Mouse (Mus musculus): ENCODE results near the gene Scrt2. TPM values are rescaled to one million over a fixed set of nuclear protein-coding genes. Genes with fewer than 3 reads are reported as not detected.

Gene Scrt2
- polyA plus RNA-seq, 1 experiment from 2014 or later: not detected

- ATAC-seq (replicated peaks; ENCODE audit: low FRiP score) (no peak), DNase-seq (ENCODE audit: low spot score) (no peak)
- 74% methylated on average over 2 of the region's 2 CpGs for WGBS
- Histone ChIP-seq H3K9ac (ENCODE audit: low read depth, low read length) (no peak overlapping the region), H3K27me3 (replicated peaks; ENCODE audit: control insufficient read depth, insufficient read depth, low read length) (peaks cover 50% of the 10 kb centered on the region), H3K4me2 (no peak overlapping the region), H3K4me1 (replicated peaks; ENCODE audit: control insufficient read depth, insufficient read depth, low read length) (no peaks in the 10 kb centered on the region), H3K36me3 (ENCODE audit: control insufficient read depth, insufficient read depth, low read length) (no peaks in the 10 kb centered on the region), H3K9me3 (ENCODE audit: control insufficient read depth, low read length) (no peaks in the 10 kb centered on the region), H3K27ac (ENCODE audit: low read depth, low read length) (no peak overlapping the region), H3K4me3 (ENCODE audit: low read depth, low read length) (no peak overlapping the region)
Observed at GRCm38 (mm10) chr2:152074521-152074920, 6.8 kb upstream of the Scrt2 start.

- Histone ChIP-seq H3K27ac (ENCODE audit: low read depth, low read length) (no peak overlapping the region), H3K4me1 (replicated peaks; ENCODE audit: control insufficient read depth, insufficient read depth, low read length) (peaks cover 2% of the 10 kb centered on the region; the same call in 1 of the 2 replicates), H3K4me2 (no peak overlapping the region), H3K4me3 (ENCODE audit: low read depth, low read length) (no peak overlapping the region), H3K27me3 (replicated peaks; ENCODE audit: control insufficient read depth, insufficient read depth, low read length) (peaks cover 59% of the 10 kb centered on the region), H3K36me3 (ENCODE audit: control insufficient read depth, insufficient read depth, low read length) (no peaks in the 10 kb centered on the region), H3K9me3 (ENCODE audit: control insufficient read depth, low read length) (no peaks in the 10 kb centered on the region), H3K9ac (ENCODE audit: low read depth, low read length) (no peak overlapping the region)
- WGBS: 44% methylated on average over 9 of the region's 9 CpGs
- DNase-seq (ENCODE audit: low spot score) (no peak), ATAC-seq (replicated peaks; ENCODE audit: low FRiP score) (no peak)
Observed at GRCm38 (mm10) chr2:152075294-152075889, 5.9 kb upstream of the Scrt2 start.

GRCm38 (mm10) chr2:152077337-152077736 is 4.0 kb upstream of the Scrt2 start:
- no peak overlapping the region for H3K27ac ChIP-seq (ENCODE audit: low read depth, low read length)
- peaks cover 7% of the 10 kb centered on the region; the same call in 1 of the 2 replicates for H3K4me1 ChIP-seq (replicated peaks; ENCODE audit: control insufficient read depth, insufficient read depth, low read length)
- ATAC-seq (replicated peaks; ENCODE audit: low FRiP score) (no peak), DNase-seq (ENCODE audit: low spot score) (no peak)
- no peaks in the 10 kb centered on the region for H3K36me3 ChIP-seq (ENCODE audit: control insufficient read depth, insufficient read depth, low read length)
- H3K9ac ChIP-seq (ENCODE audit: low read depth, low read length): no peak overlapping the region
- H3K27me3 ChIP-seq (replicated peaks; ENCODE audit: control insufficient read depth, insufficient read depth, low read length): peaks cover 78% of the 10 kb centered on the region
- H3K4me2 ChIP-seq: no peak overlapping the region
- H3K4me3 ChIP-seq (ENCODE audit: low read depth, low read length): no peak overlapping the region
- 62% methylated on average over 3 of the region's 3 CpGs for WGBS
- no peaks in the 10 kb centered on the region for H3K9me3 ChIP-seq (ENCODE audit: control insufficient read depth, low read length)

- DNase-seq (ENCODE audit: low spot score) (peak; percentile 84), ATAC-seq (replicated peaks; ENCODE audit: low FRiP score) (peak; percentile 71)
- H3K9me3 ChIP-seq (ENCODE audit: control insufficient read depth, low read length): no peaks in the 10 kb centered on the region
- WGBS: 1% methylated on average over 54 of the region's 81 CpGs
- H3K4me1 ChIP-seq (replicated peaks; ENCODE audit: control insufficient read depth, insufficient read depth, low read length): peaks cover 7% of the 10 kb centered on the region; the same call in 1 of the 2 replicates
- H3K27ac ChIP-seq (ENCODE audit: low read depth, low read length): no peak overlapping the region
- H3K9ac ChIP-seq (ENCODE audit: low read depth, low read length): no peak overlapping the region
- H3K27me3 ChIP-seq (replicated peaks; ENCODE audit: control insufficient read depth, insufficient read depth, low read length): peaks cover 83% of the 10 kb centered on the region
- H3K4me2 ChIP-seq: peak overlapping the region; percentile 61
- H3K4me3 ChIP-seq (ENCODE audit: low read depth, low read length): peak overlapping the region; percentile 33
- no peaks in the 10 kb centered on the region for H3K36me3 ChIP-seq (ENCODE audit: control insufficient read depth, insufficient read depth, low read length)
Observed at GRCm38 (mm10) chr2:152081641-152082448, 516 bp downstream of the Scrt2 start.

- Histone ChIP-seq H3K27ac (ENCODE audit: low read depth, low read length) (no peak overlapping the region), H3K9me3 (ENCODE audit: control insufficient read depth, low read length) (no peaks in the 10 kb centered on the region), H3K36me3 (ENCODE audit: control insufficient read depth, insufficient read depth, low read length) (no peaks in the 10 kb centered on the region), H3K4me3 (ENCODE audit: low read depth, low read length) (no peak overlapping the region), H3K4me1 (replicated peaks; ENCODE audit: control insufficient read depth, insufficient read depth, low read length) (peaks cover 7% of the 10 kb centered on the region; the same call in 1 of the 2 replicates), H3K27me3 (replicated peaks; ENCODE audit: control insufficient read depth, insufficient read depth, low read length) (peaks cover 76% of the 10 kb centered on the region), H3K4me2 (peak overlapping the region; percentile 61; the same call in 1 of the 2 replicates), H3K9ac (ENCODE audit: low read depth, low read length) (no peak overlapping the region)
- ATAC-seq (replicated peaks; ENCODE audit: low FRiP score) (no peak), DNase-seq (ENCODE audit: low spot score) (no peak)
- WGBS: 20% methylated on average over 7 of the region's 7 CpGs
Observed at GRCm38 (mm10) chr2:152082456-152083285, 1.3 kb downstream of the Scrt2 start.

GRCm38 (mm10) chr2:152083411-152083810 is 2.1 kb downstream of the Scrt2 start:
- Histone ChIP-seq H3K9me3 (ENCODE audit: control insufficient read depth, low read length) (no peaks in the 10 kb centered on the region), H3K27me3 (replicated peaks; ENCODE audit: control insufficient read depth, insufficient read depth, low read length) (peaks cover 74% of the 10 kb centered on the region), H3K9ac (ENCODE audit: low read depth, low read length) (no peak overlapping the region), H3K27ac (ENCODE audit: low read depth, low read length) (no peak overlapping the region), H3K36me3 (ENCODE audit: control insufficient read depth, insufficient read depth, low read length) (no peaks in the 10 kb centered on the region), H3K4me2 (no peak overlapping the region), H3K4me3 (ENCODE audit: low read depth, low read length) (no peak overlapping the region), H3K4me1 (replicated peaks; ENCODE audit: control insufficient read depth, insufficient read depth, low read length) (peaks cover 7% of the 10 kb centered on the region; the same call in 1 of the 2 replicates)
- whole genome bisulfite sequencing: 70% methylated on average over 4 of the region's 4 CpGs
- ATAC-seq (replicated peaks; ENCODE audit: low FRiP score) (no peak), DNase-seq (ENCODE audit: low spot score) (no peak)

- ATAC-seq (replicated peaks; ENCODE audit: low FRiP score): no peak
- 57% methylated on average over 6 of the region's 6 CpGs for WGBS
- Histone ChIP-seq H3K4me1 (replicated peaks; ENCODE audit: control insufficient read depth, insufficient read depth, low read length) (peaks cover 7% of the 10 kb centered on the region; the same call in 1 of the 2 replicates), H3K4me3 (ENCODE audit: low read depth, low read length) (no peak overlapping the region), H3K9me3 (ENCODE audit: control insufficient read depth, low read length) (no peaks in the 10 kb centered on the region), H3K36me3 (ENCODE audit: control insufficient read depth, insufficient read depth, low read length) (no peaks in the 10 kb centered on the region), H3K27me3 (replicated peaks; ENCODE audit: control insufficient read depth, insufficient read depth, low read length) (peaks cover 70% of the 10 kb centered on the region), H3K27ac (ENCODE audit: low read depth, low read length) (no peak overlapping the region), H3K4me2 (no peak overlapping the region), H3K9ac (ENCODE audit: low read depth, low read length) (no peak overlapping the region)
- no peak for DNase-seq (ENCODE audit: low spot score)
Observed at GRCm38 (mm10) chr2:152084298-152084697, 3.0 kb downstream of the Scrt2 start.

- Histone ChIP-seq H3K4me3 (ENCODE audit: low read depth, low read length) (no peak overlapping the region), H3K27ac (ENCODE audit: low read depth, low read length) (no peak overlapping the region), H3K27me3 (replicated peaks; ENCODE audit: control insufficient read depth, insufficient read depth, low read length) (peaks cover 63% of the 10 kb centered on the region), H3K9me3 (ENCODE audit: control insufficient read depth, low read length) (no peaks in the 10 kb centered on the region), H3K4me2 (no peak overlapping the region), H3K9ac (ENCODE audit: low read depth, low read length) (no peak overlapping the region), H3K36me3 (ENCODE audit: control insufficient read depth, insufficient read depth, low read length) (no peaks in the 10 kb centered on the region), H3K4me1 (replicated peaks; ENCODE audit: control insufficient read depth, insufficient read depth, low read length) (peaks cover 5% of the 10 kb centered on the region; the same call in 1 of the 2 replicates)
- 40% methylated on average over 6 of the region's 6 CpGs for WGBS
- no peak for ATAC-seq (replicated peaks; ENCODE audit: low FRiP score)
- no peak for DNase-seq (ENCODE audit: low spot score)
Observed at GRCm38 (mm10) chr2:152085414-152085813, 4.1 kb downstream of the Scrt2 start.
